Mouse (Mus musculus): ENCODE data around the gene Olfr1490.
"Not testable (repeated sequence)": the region's sequence is repeated elsewhere in the genome, so short reads cannot be mapped to it uniquely, and the experiment has no call there.

Gene Olfr1490

DNA sequence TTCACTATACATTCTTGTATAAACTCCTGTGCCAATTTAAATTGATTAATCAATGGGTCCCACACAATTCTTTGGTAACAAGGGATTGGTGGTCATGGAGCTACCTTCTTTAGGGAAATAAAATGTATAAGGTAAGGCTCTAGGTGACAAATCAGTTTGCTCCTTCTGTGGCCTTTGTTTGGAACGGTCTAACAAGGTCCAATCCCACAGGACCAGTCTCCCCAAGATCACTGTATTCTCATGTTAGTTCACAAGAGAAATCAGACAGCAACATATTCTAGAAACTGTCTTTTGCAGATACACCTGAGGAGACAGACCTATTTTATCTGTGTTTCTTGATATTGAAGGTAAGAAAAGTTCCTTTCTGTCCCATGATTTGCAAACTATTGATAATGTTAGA lies at the start of gene Olfr1490:
Gene Olfr1490 (plus strand): TSS at position 301 of the 400 bp plus-strand sequence.
- DNase-seq (ENCODE audit: low spot score) = no peak

DNA sequence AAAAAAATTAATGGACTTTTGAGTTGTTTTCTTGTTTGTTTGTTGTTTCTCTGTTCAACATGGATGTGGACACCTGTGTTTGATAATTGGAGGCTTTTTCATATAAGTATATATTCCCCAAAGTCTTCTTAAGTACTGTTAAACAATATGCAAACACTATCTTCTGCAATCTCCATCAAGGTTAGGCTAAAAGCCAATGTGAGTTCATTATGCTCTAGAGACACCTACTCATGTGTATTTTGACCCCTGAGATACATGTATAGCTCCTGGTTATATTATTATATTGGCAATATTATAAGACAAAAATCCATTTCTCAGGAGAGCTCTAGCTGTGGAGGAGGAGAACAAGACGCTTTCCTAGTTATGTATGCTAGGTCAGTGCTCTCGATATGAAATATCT lies 33.8 kb upstream of the Olfr1490 start, which contains the start of gene Olfr1487:
Gene Olfr1487 (plus strand): TSS at position 301 of the 400 bp plus-strand sequence.
- not testable (repeated sequence) for DNase-seq (ENCODE audit: low spot score)

DNA sequence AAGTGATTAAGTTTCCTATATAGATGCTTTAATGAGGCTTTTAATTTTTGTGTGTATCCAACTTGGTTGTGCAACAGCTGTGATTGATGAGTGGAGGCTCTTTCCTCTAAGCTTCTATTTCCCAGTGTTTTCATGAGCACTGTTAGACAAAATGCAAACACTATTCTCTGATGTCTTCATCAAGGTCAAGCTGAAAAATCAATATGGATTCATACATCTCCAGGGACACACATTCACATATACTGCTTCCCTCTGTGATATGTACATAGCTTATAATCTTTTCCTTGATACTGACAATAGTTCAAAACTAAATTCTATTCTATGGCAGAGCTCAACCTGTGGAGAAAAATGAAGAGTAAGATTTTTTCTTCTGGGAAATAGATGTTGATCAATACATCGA lies 19.6 kb upstream of the Olfr1490 start, which contains the start of gene Olfr1489:
Gene Olfr1489 (plus strand): TSS at position 301 of the 400 bp plus-strand sequence.
- no peak for DNase-seq (ENCODE audit: low spot score)

DNA sequence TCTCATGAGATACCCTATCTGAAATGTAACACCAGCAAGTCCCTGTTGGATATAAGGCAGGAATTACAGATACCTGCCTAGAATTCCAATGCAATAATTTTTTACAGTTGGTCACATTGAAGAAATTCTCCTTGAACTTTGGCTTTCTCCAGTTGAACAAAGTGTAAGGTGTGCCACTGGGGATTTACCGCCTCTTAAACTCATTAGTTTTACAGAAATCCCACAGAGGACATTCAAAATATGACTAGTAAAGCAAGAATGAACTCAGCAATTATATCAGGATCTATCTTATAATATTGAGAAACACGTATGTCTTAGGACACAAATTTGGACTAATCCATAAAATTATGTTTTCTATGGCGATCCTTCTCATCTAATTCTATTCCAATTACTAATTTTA lies 46.1 kb downstream of the Olfr1490 start, which contains the start of gene Olfr1491:
Gene Olfr1491 (plus strand): TSS at position 301 of the 400 bp plus-strand sequence.
- DNase-seq (ENCODE audit: low spot score) = no peak

Data from testis, postnatal 14 days (tissue).